Mouse (Mus musculus): Measurements from ENCODE around the gene Ntn4. TPM values are rescaled to one million over a fixed set of nuclear protein-coding genes. Genes with fewer than 3 reads are reported as not detected.

Gene Ntn4
- 1 to 10 TPM in 1 of 2 experiments, under 1 TPM in 1; 0.24 to 1.4 TPM for polyA plus RNA-seq (2017; shearing (Covaris generic))

GRCm38 (mm10) chr10:93640521-93640952 lies at the start of gene Ntn4:
TSS of gene Ntn4 (plus strand) at chr10:93640681.
- no peak for ATAC-seq

GRCm38 (mm10) chr10:93592456-93592855 lies 48.0 kb upstream of the Ntn4 start:
- no peak for ATAC-seq

- ATAC-seq, result peak; percentile 74
Measured at GRCm38 (mm10) chr10:93594022-93594482, 46.4 kb upstream of the Ntn4 start.

GRCm38 (mm10) chr10:93595831-93596230 lies 44.6 kb upstream of the Ntn4 start:
- no peak for ATAC-seq

- no peak for ATAC-seq
Measured at GRCm38 (mm10) chr10:93596641-93597040, 43.8 kb upstream of the Ntn4 start.

GRCm38 (mm10) chr10:93602309-93602708 lies 38.2 kb upstream of the Ntn4 start:
- no peak for ATAC-seq

GRCm38 (mm10) chr10:93603256-93603655 lies 37.2 kb upstream of the Ntn4 start:
- no peak for ATAC-seq

GRCm38 (mm10) chr10:93606326-93606725 lies 34.2 kb upstream of the Ntn4 start:
- no peak for ATAC-seq

GRCm38 (mm10) chr10:93608051-93608450 lies 32.4 kb upstream of the Ntn4 start:
- peak; percentile 32 for ATAC-seq

- no peak for ATAC-seq
Measured at GRCm38 (mm10) chr10:93609236-93609635, 31.2 kb upstream of the Ntn4 start.

GRCm38 (mm10) chr10:93610896-93611295 lies 29.6 kb upstream of the Ntn4 start:
- no peak for ATAC-seq

GRCm38 (mm10) chr10:93611419-93612007 lies 29.0 kb upstream of the Ntn4 start:
- peak; percentile 64 for ATAC-seq

- ATAC-seq, result peak; percentile 57
Measured at GRCm38 (mm10) chr10:93614850-93615249, 25.6 kb upstream of the Ntn4 start.

- ATAC-seq, result no peak
Measured at GRCm38 (mm10) chr10:93620438-93621179, 19.9 kb upstream of the Ntn4 start.

- ATAC-seq, result no peak
Measured at GRCm38 (mm10) chr10:93623725-93624124, 16.8 kb upstream of the Ntn4 start.

- no peak for ATAC-seq
Measured at GRCm38 (mm10) chr10:93624151-93624550, 16.3 kb upstream of the Ntn4 start.

- ATAC-seq, result no peak
Measured at GRCm38 (mm10) chr10:93630310-93630709, 10.2 kb upstream of the Ntn4 start.

- ATAC-seq, result no peak
Measured at GRCm38 (mm10) chr10:93632086-93632485, 8.4 kb upstream of the Ntn4 start.

- no peak for ATAC-seq
Measured at GRCm38 (mm10) chr10:93633563-93633962, 6.9 kb upstream of the Ntn4 start.

GRCm38 (mm10) chr10:93633971-93634370 lies 6.5 kb upstream of the Ntn4 start:
- ATAC-seq, result no peak

GRCm38 (mm10) chr10:93635941-93636340 lies 4.5 kb upstream of the Ntn4 start:
- ATAC-seq, result no peak

GRCm38 (mm10) chr10:93640953-93641820 lies 706 bp downstream of the Ntn4 start:
- no peak for ATAC-seq

All from activated CD4-positive, CD25-positive, alpha-beta regulatory T cell, adult 4 months (primary cell).